Mouse (Mus musculus) neural tube, embryonic 14.5 days (tissue): Measurements from ENCODE around the gene Sbk1. TPM values are rescaled to one million over a fixed set of nuclear protein-coding genes. Genes with fewer than 3 reads are reported as not detected.
"Not testable (repeated sequence)": the region's sequence is repeated elsewhere in the genome, so short reads cannot be mapped to it uniquely, and the experiment has no call there.

Source experiments
- ATAC-seq: fragments of 200-750 bp; cut with Nextera tagmentation; 2 replicates; pipeline ENCODE4 v1.8.0; 2017; ENCODE audit warnings: low read depth, mild to moderate bottlenecking, moderate TSS enrichment, moderate library complexity
- H3K27ac ChIP-seq: fragments of 300-500 bp; sonication (generic); 2 replicates; pipeline ENCODE4 v1.5.1; 2014; ENCODE audit warnings: low read depth, mild to moderate bottlenecking, control low read depth, low read length, moderate library complexity, mixed read lengths
- H3K27me3 ChIP-seq: fragments of 300-500 bp; sonication (generic); 2 replicates; pipeline ENCODE4 v1.6.1; 2014; ENCODE audit warnings: low read length; ENCODE audit not compliant: control insufficient read depth, insufficient read depth
- H3K36me3 ChIP-seq: fragments of 300-500 bp; sonication (generic); 2 replicates; pipeline ENCODE4 v1.6.1; 2014; ENCODE audit warnings: low read length, mixed read lengths; ENCODE audit not compliant: control insufficient read depth, insufficient read depth
- H3K4me1 ChIP-seq: fragments of 300-500 bp; sonication (generic); 2 replicates; pipeline ENCODE4 v1.6.1; 2014; ENCODE audit warnings: low read length; ENCODE audit not compliant: control insufficient read depth, insufficient read depth
- H3K4me2 ChIP-seq: fragments of 300-500 bp; sonication (generic); 2 replicates; pipeline ENCODE4 v1.6.1; 2014; ENCODE audit warnings: mild to moderate bottlenecking, low read depth, low read length, control low read depth
- H3K4me3 ChIP-seq: fragments of 300-500 bp; sonication (generic); 2 replicates; pipeline ENCODE4 v1.5.1; 2014; ENCODE audit warnings: low read depth, low read length, control low read depth, mixed read lengths
- H3K9ac ChIP-seq: fragments of 300-500 bp; sonication (generic); replicated peaks from 2 replicates; pipeline ENCODE4 v1.6.1; 2014; ENCODE audit warnings: low read depth, mild to moderate bottlenecking, control low read depth, low read length, mixed read lengths
- H3K9me3 ChIP-seq: fragments of 300-500 bp; sonication (generic); 2 replicates; pipeline ENCODE4 v1.6.1; 2016; ENCODE audit warnings: low read length; ENCODE audit not compliant: control insufficient read depth
- WGBS: fragments of 180-500 bp; shearing (Covaris S2); extraction: QIAGEN DNeasy Blood & Tissue Kit; methylation state at CpG from one replicate; pipeline ENCODE4 v1.1.7; 2014; 5-methylcytosine and 5-hydroxymethylcytosine counted together
- polyA plus RNA-seq: library from polyadenylated mRNA; unstranded; fragments of >200 nt; fragmentation: Nextera tagmentation; extraction: Ambion mirVana; gene quantifications from 2 replicates; pipeline ENCODE4 v1.2.1, GENCODE M21; 2014

Sbk1 gene
- polyA plus RNA-seq, 1 experiment from 2014 or later = 232 TPM

- no peaks in the 10 kb centered on the region for H3K27me3 ChIP-seq
- 61% methylated on average over 5 of the region's 5 CpGs for WGBS
- no peaks in the 10 kb centered on the region for H3K9me3 ChIP-seq
- H3K4me1 ChIP-seq = no peaks in the 10 kb centered on the region
- H3K4me3 ChIP-seq = no peak overlapping the region
- no peak for ATAC-seq
- H3K36me3 ChIP-seq = no peaks in the 10 kb centered on the region
- no peak overlapping the region for H3K27ac ChIP-seq
- no peak overlapping the region for H3K9ac ChIP-seq
- H3K4me2 ChIP-seq = no peak overlapping the region
Measured at GRCm38 (mm10) chr7:126313309-126313708, 40.9 kb downstream of the Sbk1 start.

- Histone ChIP-seq H3K27ac (no peak overlapping the region), H3K9me3 (no peaks in the 10 kb centered on the region), H3K27me3 (no peaks in the 10 kb centered on the region), H3K4me1 (no peaks in the 10 kb centered on the region), H3K36me3 (no peaks in the 10 kb centered on the region), H3K4me3 (no peak overlapping the region), H3K4me2 (no peak overlapping the region), H3K9ac (no peak overlapping the region)
- ATAC-seq = no peak
- 71% methylated on average over 8 of the region's 8 CpGs for whole genome bisulfite sequencing
Measured at GRCm38 (mm10) chr7:126314273-126314672, 41.9 kb downstream of the Sbk1 start.

GRCm38 (mm10) chr7:126323729-126324128, 51.3 kb downstream of the Sbk1 start:
- 9% methylated on average over 11 of the region's 11 CpGs for WGBS
- H3K9ac ChIP-seq = no peak overlapping the region
- no peak overlapping the region for H3K4me3 ChIP-seq
- no peaks in the 10 kb centered on the region for H3K36me3 ChIP-seq
- H3K4me2 ChIP-seq = no peak overlapping the region
- ATAC-seq = no peak
- H3K27ac ChIP-seq = no peak overlapping the region
- H3K4me1 ChIP-seq = no peaks in the 10 kb centered on the region
- no peaks in the 10 kb centered on the region for H3K27me3 ChIP-seq
- H3K9me3 ChIP-seq = no peaks in the 10 kb centered on the region

- WGBS = 38% methylated on average over 3 of the region's 3 CpGs
- Histone ChIP-seq H3K36me3 (no peaks in the 10 kb centered on the region), H3K9me3 (no peaks in the 10 kb centered on the region), H3K9ac (no peak overlapping the region), H3K27me3 (no peaks in the 10 kb centered on the region), H3K4me2 (no peak overlapping the region), H3K27ac (no peak overlapping the region), H3K4me3 (no peak overlapping the region), H3K4me1 (no peaks in the 10 kb centered on the region)
- no peak for ATAC-seq
Measured at GRCm38 (mm10) chr7:126324791-126325190, 52.4 kb downstream of the Sbk1 start.

GRCm38 (mm10) chr7:126325576-126326273, 53.3 kb downstream of the Sbk1 start:
- not testable (repeated sequence) for H3K9me3 ChIP-seq, H3K36me3 ChIP-seq, H3K4me1 ChIP-seq, H3K27me3 ChIP-seq, H3K4me2 ChIP-seq, H3K4me3 ChIP-seq, H3K9ac ChIP-seq, H3K27ac ChIP-seq, ATAC-seq
- 26% methylated on average over 9 of the region's 9 CpGs for WGBS

GRCm38 (mm10) chr7:126328848-126329247, 56.4 kb downstream of the Sbk1 start:
- not testable (repeated sequence) for H3K4me2 ChIP-seq, H3K27ac ChIP-seq, H3K36me3 ChIP-seq, H3K27me3 ChIP-seq, H3K4me1 ChIP-seq, H3K4me3 ChIP-seq, ATAC-seq, H3K9ac ChIP-seq, H3K9me3 ChIP-seq
- 85% methylated on average over 5 of the region's 6 CpGs for WGBS

- no peak overlapping the region for H3K4me3 ChIP-seq
- no peaks in the 10 kb centered on the region for H3K4me1 ChIP-seq
- no peak overlapping the region for H3K9ac ChIP-seq
- WGBS = 87% methylated on average over 9 of the region's 9 CpGs
- H3K27me3 ChIP-seq = no peaks in the 10 kb centered on the region
- no peaks in the 10 kb centered on the region for H3K9me3 ChIP-seq
- no peaks in the 10 kb centered on the region for H3K36me3 ChIP-seq
- no peak overlapping the region for H3K27ac ChIP-seq
- no peak overlapping the region for H3K4me2 ChIP-seq
- no peak for ATAC-seq
Measured at GRCm38 (mm10) chr7:126329907-126330645, 57.7 kb downstream of the Sbk1 start.

- H3K9ac ChIP-seq = no peak overlapping the region
- no peaks in the 10 kb centered on the region for H3K9me3 ChIP-seq
- WGBS = 53% methylated on average over 2 of the region's 2 CpGs
- no peaks in the 10 kb centered on the region for H3K27me3 ChIP-seq
- ATAC-seq = no peak
- H3K4me3 ChIP-seq = no peak overlapping the region
- no peaks in the 10 kb centered on the region for H3K4me1 ChIP-seq
- H3K27ac ChIP-seq = no peak overlapping the region
- H3K36me3 ChIP-seq = no peaks in the 10 kb centered on the region
- H3K4me2 ChIP-seq = no peak overlapping the region
Measured at GRCm38 (mm10) chr7:126330693-126331092, 58.3 kb downstream of the Sbk1 start.

- ATAC-seq = no peak
- H3K4me3 ChIP-seq = no peak overlapping the region
- H3K4me1 ChIP-seq = no peaks in the 10 kb centered on the region
- no peaks in the 10 kb centered on the region for H3K27me3 ChIP-seq
- H3K36me3 ChIP-seq = no peaks in the 10 kb centered on the region
- no peak overlapping the region for H3K9ac ChIP-seq
- no peak overlapping the region for H3K27ac ChIP-seq
- H3K4me2 ChIP-seq = no peak overlapping the region
- no peaks in the 10 kb centered on the region for H3K9me3 ChIP-seq
- WGBS = 82% methylated on average over 3 of the region's 3 CpGs
Measured at GRCm38 (mm10) chr7:126332691-126333090, 60.3 kb downstream of the Sbk1 start.
